ENCODE assay signal across 8 mouse cellular contexts in the genomic region with DNA sequence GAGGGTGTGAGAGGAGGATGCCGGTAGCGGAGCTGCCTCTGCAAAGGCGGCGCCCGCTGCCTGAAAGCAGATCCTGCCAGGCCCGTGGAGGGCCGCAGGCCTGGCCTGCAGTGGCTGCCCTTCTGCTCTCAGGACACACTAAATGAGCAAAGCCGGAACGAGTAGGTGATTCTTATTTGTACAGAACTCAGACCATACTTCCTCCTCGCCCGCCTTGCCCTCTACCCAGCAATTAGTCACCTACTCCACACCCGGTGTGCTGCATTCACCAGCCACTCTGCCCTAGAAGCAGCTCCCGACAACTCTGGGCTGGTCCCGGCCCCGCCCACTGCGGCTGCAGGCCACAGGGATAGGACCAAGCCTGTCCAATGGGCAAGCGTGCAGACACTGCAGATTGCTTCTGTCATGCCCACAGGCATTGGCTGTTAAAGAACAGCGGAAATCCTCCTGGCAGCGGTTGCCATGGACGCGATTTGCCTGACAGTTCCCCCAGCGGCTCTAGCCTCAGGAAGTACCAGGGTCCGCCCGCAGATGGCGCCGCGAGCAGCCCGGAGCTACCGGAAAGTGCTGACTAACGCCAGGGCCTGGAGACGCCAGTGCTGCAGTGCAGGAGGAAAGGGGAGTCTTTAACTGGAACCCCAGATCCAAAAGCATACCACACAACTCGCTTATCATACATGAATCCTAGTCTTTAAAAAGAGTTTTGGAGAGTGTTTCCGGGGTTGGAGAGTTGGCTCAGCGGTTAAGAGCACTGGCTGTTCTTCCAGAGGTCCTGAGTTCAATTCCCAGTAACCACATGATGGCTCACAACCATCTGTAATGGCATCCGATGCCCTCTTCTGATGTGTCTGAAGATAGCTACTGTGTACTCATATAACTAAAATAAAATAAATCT. TPM values are rescaled to one million over a fixed set of nuclear protein-coding genes. Genes with fewer than 3 reads are reported as not detected.
DNase-seq lines count a peak whose midpoint lies in the region; ATAC-seq and TF ChIP-seq lines count a peak whose summit lies in the region.

No protein-coding gene starts in this region.

- H3K4me1 ChIP-seq in CH12.LX (ENCODE audit: control insufficient read depth in 1 of 2, insufficient read depth in 2 of 2): peaks cover 6 to 19% of the 10 kb centered on the region in 2 experiments
- peaks cover 4% of the 10 kb centered on the region for H3K4me1 ChIP-seq in forebrain, embryonic 11.5 days (replicated peaks; ENCODE audit: control insufficient read depth, insufficient read depth, low read length)
- peaks cover 7% of the 10 kb centered on the region for H3K4me1 ChIP-seq in heart, embryonic 16.5 days (ENCODE audit: control insufficient read depth, insufficient read depth, low read length)
- H3K4me1 ChIP-seq in liver, embryonic 15.5 days (replicated peaks): peaks cover 18% of the 10 kb centered on the region
- peaks cover 11% of the 10 kb centered on the region for H3K4me1 ChIP-seq in neural tube, embryonic 12.5 days

- no peak for TF ChIP-seq EP300 in CH12.LX (IDR thresholded peaks at IDR 0.05; ENCODE audit: low read length)

- no peak overlapping the region for H3K27ac ChIP-seq in CH12.LX (ENCODE audit: insufficient read depth, low read depth)
- H3K27ac ChIP-seq in forebrain, embryonic 11.5 days (ENCODE audit: low read depth, low read length): 0 out of 2 replicates have a peak overlapping the region, but pooled peaks have one; percentile 21
- peak overlapping the region; percentile 73 for H3K27ac ChIP-seq in heart, embryonic 16.5 days (ENCODE audit: low read length)
- peak overlapping the region; percentile 64 for H3K27ac ChIP-seq in liver, embryonic 15.5 days (replicated peaks)
- peak overlapping the region; percentile 47 for H3K27ac ChIP-seq in neural tube, embryonic 12.5 days

- peak; percentile 71 for TF ChIP-seq RAD21 in CH12.LX (IDR thresholded peaks at IDR 0.05; ENCODE audit: low read depth, low read length)

- ATAC-seq in forebrain, embryonic 11.5 days (replicated peaks; ENCODE audit: low FRiP score): peak; percentile 100
- ATAC-seq in heart, embryonic 16.5 days (replicated peaks; ENCODE audit: extremely low read depth, insufficient read depth, low FRiP score): peak; percentile 100
- ATAC-seq in liver, embryonic 15.5 days (ENCODE audit: insufficient read depth): peak; percentile 100
- ATAC-seq in neural tube, embryonic 12.5 days (ENCODE audit: low FRiP score, low read depth): peak; percentile 99

- H3K9ac ChIP-seq in CH12.LX (ENCODE audit: insufficient read depth, low read depth): peak overlapping the region; percentile 42
- H3K9ac ChIP-seq in forebrain, embryonic 11.5 days (ENCODE audit: low read length): peak overlapping the region; percentile 64
- H3K9ac ChIP-seq in heart, embryonic 16.5 days (ENCODE audit: low read length): peak overlapping the region; percentile 76
- peak overlapping the region; percentile 50 for H3K9ac ChIP-seq in liver, embryonic 15.5 days
- H3K9ac ChIP-seq in neural tube, embryonic 12.5 days: peak overlapping the region; percentile 67

- peak overlapping the region; percentile 47 to 58 (median 50) for H3K4me3 ChIP-seq in CH12.LX (replicated peaks in 1 of 3; ENCODE audit: low read depth in 2 of 3, low read length in 2 of 3, poor library complexity in 1 of 3)
- H3K4me3 ChIP-seq in forebrain, embryonic 11.5 days (ENCODE audit: low read depth, low read length): peak overlapping the region; percentile 34
- peak overlapping the region; percentile 60 for H3K4me3 ChIP-seq in heart, embryonic 16.5 days (ENCODE audit: low read length)
- H3K4me3 ChIP-seq in liver, embryonic 15.5 days (replicated peaks): peak overlapping the region; percentile 48
- H3K4me3 ChIP-seq in neural tube, embryonic 12.5 days: peak overlapping the region; percentile 27

- H3K4me2 ChIP-seq in CH12.LX (ENCODE audit: insufficient read depth, low read depth, poor library complexity, severe bottlenecking): peak overlapping the region; percentile 85
- peak overlapping the region; percentile 62 for H3K4me2 ChIP-seq in forebrain, embryonic 11.5 days (ENCODE audit: low read depth, low read length, severe bottlenecking)
- H3K4me2 ChIP-seq in heart, embryonic 16.5 days (ENCODE audit: low read depth, low read length): peak overlapping the region; percentile 73
- peak overlapping the region; percentile 71 for H3K4me2 ChIP-seq in liver, embryonic 15.5 days
- peak overlapping the region; percentile 59 for H3K4me2 ChIP-seq in neural tube, embryonic 12.5 days (replicated peaks)

- peak; percentile 94 for TF ChIP-seq POLR2A in CH12.LX (IDR thresholded peaks at IDR 0.05; ENCODE audit: low read depth, low read length)

- peak; percentile 99 for DNase-seq in CH12.LX (ENCODE audit: extremely low read depth)
- DNase-seq in c-Kit-positive CD71-positive TER-119-negative erythroid progenitor cells, embryonic 14.5 days (ENCODE audit: low read depth): peak; percentile 98
- peak; percentile 100 for DNase-seq in forebrain, embryonic 11.5 days (ENCODE audit: low spot score)
- DNase-seq in kidney, postnatal 36 days: peak; percentile 100
- DNase-seq in telencephalon, adult 2 months (ENCODE audit: low read depth, low spot score): peak; percentile 99

- dilution Hi-C loops in CH12.LX (cut with MboI; ENCODE audit: extremely low pct_ligation_motif_present, extremely low pct_unique_long_range_greater_than_20kb, low sequenced_read_pairs): no loop called here

- no peaks in the 10 kb centered on the region for H3K79me2 ChIP-seq in CH12.LX (replicated peaks; ENCODE audit: control insufficient read depth, extremely low read depth, insufficient read depth, poor library complexity, severe bottlenecking)

- in situ Hi-C loops in CH12.LX (cut with MboI; ENCODE audit: low pct_ligation_motif_present, low pct_unique_long_range_greater_than_20kb, low sequenced_read_pairs): no loop called here

- H3K9me3 ChIP-seq in CH12.LX (replicated peaks; ENCODE audit: low read length): no peaks in the 10 kb centered on the region
- H3K9me3 ChIP-seq in forebrain, embryonic 11.5 days (ENCODE audit: control insufficient read depth, low read length): no peaks in the 10 kb centered on the region
- no peaks in the 10 kb centered on the region for H3K9me3 ChIP-seq in heart, embryonic 16.5 days (replicated peaks; ENCODE audit: control insufficient read depth, low read length)
- no peaks in the 10 kb centered on the region for H3K9me3 ChIP-seq in liver, embryonic 15.5 days (replicated peaks)
- no peaks in the 10 kb centered on the region for H3K9me3 ChIP-seq in neural tube, embryonic 12.5 days

- no peaks in the 10 kb centered on the region for H3K27me3 ChIP-seq in CH12.LX (replicated peaks)
- no peaks in the 10 kb centered on the region for H3K27me3 ChIP-seq in forebrain, embryonic 11.5 days (ENCODE audit: control insufficient read depth, insufficient read depth, low read length)
- no peaks in the 10 kb centered on the region for H3K27me3 ChIP-seq in heart, embryonic 16.5 days (ENCODE audit: control insufficient read depth, insufficient read depth, low read length)
- no peaks in the 10 kb centered on the region for H3K27me3 ChIP-seq in liver, embryonic 15.5 days
- H3K27me3 ChIP-seq in neural tube, embryonic 12.5 days (replicated peaks): no peaks in the 10 kb centered on the region

- peak; percentile 31 to 93 for TF ChIP-seq CTCF in CH12.LX (conservative IDR thresholded peaks at IDR 0.05 in 1 of 2, IDR thresholded peaks at IDR 0.05 in 1 of 2; ENCODE audit: low read depth in 2 of 2, low read length in 2 of 2)

- WGBS in forebrain, embryonic 11.5 days: 4% methylated on average over 35 of the region's 35 CpGs
- WGBS in heart, embryonic 16.5 days: 2% methylated on average over 35 of the region's 35 CpGs
- WGBS in liver, embryonic 15.5 days (ENCODE audit: insufficient replicate concordance): 2% methylated on average over 35 of the region's 35 CpGs
- 5% methylated on average over 35 of the region's 35 CpGs for WGBS in neural tube, embryonic 12.5 days

- peaks cover 5 to 33% of the 10 kb centered on the region in 2 experiments for H3K36me3 ChIP-seq in CH12.LX (replicated peaks in 1 of 2; ENCODE audit: control insufficient read depth in 1 of 2, insufficient read depth in 1 of 2, low read length in 1 of 2)
- no peaks in the 10 kb centered on the region for H3K36me3 ChIP-seq in forebrain, embryonic 11.5 days (ENCODE audit: control insufficient read depth, insufficient read depth, low read length)
- H3K36me3 ChIP-seq in heart, embryonic 16.5 days (ENCODE audit: control insufficient read depth, insufficient read depth): no peaks in the 10 kb centered on the region
- peaks cover under 1% of the 10 kb centered on the region; the same call in 1 of the 2 replicates for H3K36me3 ChIP-seq in liver, embryonic 15.5 days (replicated peaks)
- H3K36me3 ChIP-seq in neural tube, embryonic 12.5 days: peaks cover 11% of the 10 kb centered on the region

TF ChIP-seq in CH12.LX, 34 proteins besides CTCF, POLR2A, EP300 and RAD21 (continues in another document):
- TF ChIP-seq MEF2A (IDR thresholded peaks at IDR 0.05; ENCODE audit: borderline replicate concordance, low read depth, low read length) (0 out of 2 replicates have a peak, but pooled peaks have one; percentile 11), JUN (IDR thresholded peaks at IDR 0.05; ENCODE audit: insufficient read depth, low read depth, low read length) (no peak), RCOR1 (conservative IDR thresholded peaks at IDR 0.05; ENCODE audit: low read depth, low read length) (no peak), TBP (conservative IDR thresholded peaks at IDR 0.05; ENCODE audit: low read depth, low read length) (peak; percentile 62; the same call in 1 of the 2 replicates), UBTF (IDR thresholded peaks at IDR 0.05; ENCODE audit: low read depth, low read length) (0 out of 2 replicates have a peak, but pooled peaks have one; percentile 58), PAX5 (IDR thresholded peaks at IDR 0.05; ENCODE audit: low read length) (no peak), ZC3H11A (IDR thresholded peaks at IDR 0.05; ENCODE audit: low read depth, low read length) (no peak), MYC (IDR thresholded peaks at IDR 0.05; ENCODE audit: low read depth, low read length) (0 out of 2 replicates have a peak, but pooled peaks have one; percentile 27), ETS1 (conservative IDR thresholded peaks at IDR 0.05; ENCODE audit: low read depth, low read length) (no peak), SIN3A (IDR thresholded peaks at IDR 0.05; ENCODE audit: low read length) (peak; percentile 95), ZNF384 (IDR thresholded peaks at IDR 0.05; ENCODE audit: low read depth, low read length) (no peak), NELFE (IDR thresholded peaks at IDR 0.05; ENCODE audit: low read depth, low read length) (peak; percentile 92)

RNA-seq across cellular contexts. Expression of a gene that starts 21.2 kb away (rescaled TPM):
- total RNA-seq in CH12.LX (2012; rRNA removed): 33.8 and 36.5 TPM in 2 replicates
- 31.9 and 37.5 TPM in 2 replicates for total RNA-seq in CH12.LX (2014; rRNA removed)
- polyA plus RNA-seq in CH12.LX (2012; ENCODE audit: insufficient read length, low read depth): 62.2 and 86.3 TPM in 2 replicates
- 18.1 and 20.3 TPM in 2 replicates for polyA plus RNA-seq in forebrain, embryonic 11.5 days (2014; fragmentation: Nextera tagmentation; extraction: Ambion mirVana)
- 11.0 and 17.5 TPM in 2 replicates for polyA plus RNA-seq in heart, embryonic 16.5 days (2015; fragmentation: Nextera tagmentation; extraction: Ambion mirVana)
- 12.0 and 13.1 TPM in 2 replicates for polyA plus RNA-seq in liver, embryonic 15.5 days (2015; fragmentation: Nextera tagmentation; extraction: Ambion mirVana)
- polyA plus RNA-seq in neural tube, embryonic 12.5 days (2016; fragmentation: Nextera tagmentation; extraction: Ambion mirVana): 18.7 and 18.9 TPM in 2 replicates
